Mouse (Mus musculus) intestine, embryonic 16.5 days (tissue): ENCODE results near the gene Cxcl5. TPM values are rescaled to one million over a fixed set of nuclear protein-coding genes. Genes with fewer than 3 reads are reported as not detected.

Source experiments
- ATAC-seq: fragments of 200-750 bp; cut with Nextera tagmentation; 2 replicates; pipeline ENCODE4 v1.8.0; 2017; ENCODE audit warnings: moderate TSS enrichment, moderate library complexity
- H3K27ac ChIP-seq: fragments of 300-500 bp; sonication (generic); 2 replicates; pipeline ENCODE4 v1.5.1; 2014; ENCODE audit warnings: mild to moderate bottlenecking, low read length
- H3K27me3 ChIP-seq: fragments of 300-500 bp; sonication (generic); replicated peaks from 2 replicates; pipeline ENCODE4 v1.6.1; 2014; ENCODE audit warnings: low read length, control low read depth, mixed read lengths; ENCODE audit not compliant: control insufficient read depth, insufficient read depth
- H3K36me3 ChIP-seq: fragments of 300-500 bp; sonication (generic); 2 replicates; pipeline ENCODE4 v1.6.1; 2014; ENCODE audit warnings: low read length, control low read depth; ENCODE audit not compliant: control insufficient read depth, insufficient read depth
- H3K4me1 ChIP-seq: fragments of 300-500 bp; sonication (generic); 2 replicates; pipeline ENCODE4 v1.6.1; 2014; ENCODE audit warnings: low read length, control low read depth, mixed read lengths; ENCODE audit not compliant: control insufficient read depth, insufficient read depth
- H3K4me2 ChIP-seq: fragments of 300-500 bp; sonication (generic); 2 replicates; pipeline ENCODE4 v1.6.1; 2014; ENCODE audit warnings: low read depth, low read length, control low read depth
- H3K4me3 ChIP-seq: fragments of 300-500 bp; sonication (generic); 2 replicates; pipeline ENCODE4 v1.5.1; 2014; ENCODE audit warnings: mild to moderate bottlenecking, low read length
- H3K9ac ChIP-seq: fragments of 300-500 bp; sonication (generic); 2 replicates; pipeline ENCODE4 v1.6.1; 2014; ENCODE audit warnings: low read depth, low read length
- H3K9me3 ChIP-seq: fragments of 300-500 bp; sonication (generic); 2 replicates; pipeline ENCODE4 v1.6.1; 2016; ENCODE audit warnings: low read length, control low read depth; ENCODE audit not compliant: control insufficient read depth
- WGBS: fragments of 180-500 bp; shearing (Covaris S2); extraction: QIAGEN DNeasy Blood & Tissue Kit; methylation state at CpG from one replicate; pipeline ENCODE4 v1.1.7; 2014; 5-methylcytosine and 5-hydroxymethylcytosine counted together
- polyA plus RNA-seq: library from polyadenylated mRNA; unstranded; fragments of >200 nt; fragmentation: Nextera tagmentation; extraction: Ambion mirVana; gene quantifications from 2 replicates; pipeline ENCODE4 v1.2.1, GENCODE M21; 2015

Gene Cxcl5
- polyA plus RNA-seq, 1 experiment from 2014 or later, result 0.44 TPM

DNA sequence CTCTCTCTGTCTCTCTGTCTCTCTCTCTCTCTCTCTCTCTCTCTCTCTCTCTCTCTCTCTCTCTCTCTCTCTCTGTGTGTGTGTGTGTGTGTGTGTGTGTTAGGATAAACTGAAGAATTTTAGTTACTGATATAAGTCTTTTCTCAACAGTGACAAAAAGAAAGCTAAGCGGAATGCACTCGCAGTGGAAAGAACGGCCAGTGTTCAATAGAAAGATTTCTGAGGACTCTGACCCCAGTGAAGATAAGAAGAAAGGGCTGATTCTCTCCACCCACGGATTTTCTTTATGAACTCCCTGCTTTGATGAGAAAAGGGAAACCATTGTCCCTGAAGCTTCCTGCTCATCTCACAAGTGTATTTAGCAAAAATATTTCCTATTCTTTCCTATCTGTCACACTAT is 1.1 kb downstream of the Cxcl5 start:
- peaks cover 9% of the 10 kb centered on the region for H3K4me1 ChIP-seq
- H3K27ac ChIP-seq, result no peak overlapping the region
- peak overlapping the region; percentile 69 for H3K4me2 ChIP-seq
- H3K27me3 ChIP-seq, result peaks cover 4% of the 10 kb centered on the region
- 31% methylated on average over 4 of the region's 4 CpGs for WGBS
- H3K9me3 ChIP-seq, result no peaks in the 10 kb centered on the region
- H3K36me3 ChIP-seq, result no peaks in the 10 kb centered on the region
- ATAC-seq, result peak; percentile 66
- no peak overlapping the region for H3K4me3 ChIP-seq
- no peak overlapping the region for H3K9ac ChIP-seq

DNA sequence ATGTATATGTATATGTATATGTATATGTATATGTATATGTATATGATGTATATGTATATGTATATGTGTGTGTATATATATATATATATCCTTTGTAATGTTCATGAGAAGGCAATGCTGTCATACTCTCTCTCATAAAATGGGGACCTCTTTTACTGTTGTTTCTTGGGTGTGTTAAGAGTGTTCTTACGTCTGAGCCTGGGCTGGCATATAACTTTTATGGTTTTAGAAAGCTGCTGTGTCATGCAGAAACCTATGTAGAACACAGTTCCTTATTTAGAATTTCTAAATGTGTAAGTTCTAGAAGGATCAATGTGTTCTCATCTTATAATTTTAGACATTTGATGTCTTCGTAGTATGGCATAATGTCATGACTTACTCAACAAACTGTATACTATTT is 1.7 kb downstream of the Cxcl5 start:
- no peak overlapping the region for H3K4me3 ChIP-seq
- H3K9me3 ChIP-seq, result no peaks in the 10 kb centered on the region
- whole genome bisulfite sequencing, result 74% methylated on average over 2 of the region's 2 CpGs
- H3K4me1 ChIP-seq, result peaks cover 9% of the 10 kb centered on the region
- H3K36me3 ChIP-seq, result no peaks in the 10 kb centered on the region
- no peak for ATAC-seq
- H3K27me3 ChIP-seq, result peaks cover 4% of the 10 kb centered on the region
- H3K27ac ChIP-seq, result no peak overlapping the region
- no peak overlapping the region for H3K9ac ChIP-seq
- no peak overlapping the region for H3K4me2 ChIP-seq

DNA sequence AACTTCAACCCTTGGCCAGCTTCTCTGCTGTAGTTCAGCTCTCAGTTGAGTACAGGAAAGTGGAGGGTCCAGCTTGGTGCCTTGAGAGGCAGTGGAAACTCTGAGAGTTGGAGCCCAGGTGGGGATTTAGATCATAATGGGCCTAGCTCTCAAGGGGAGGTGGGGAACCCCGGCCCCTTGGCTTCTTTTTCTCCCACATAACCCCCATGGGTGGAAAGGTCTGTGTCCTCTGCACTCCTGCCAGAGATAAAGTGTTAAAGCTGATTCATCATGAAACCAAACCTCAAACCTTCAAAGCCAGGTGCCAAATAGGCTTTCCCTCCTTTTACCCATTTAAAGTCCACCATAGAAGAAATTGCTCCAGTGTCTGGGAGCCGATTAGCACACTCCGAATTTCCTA is 2.7 kb downstream of the Cxcl5 start:
- H3K9ac ChIP-seq, result no peak overlapping the region
- H3K9me3 ChIP-seq, result no peaks in the 10 kb centered on the region
- H3K36me3 ChIP-seq, result no peaks in the 10 kb centered on the region
- H3K4me1 ChIP-seq, result peaks cover 9% of the 10 kb centered on the region
- peaks cover 4% of the 10 kb centered on the region for H3K27me3 ChIP-seq
- H3K4me3 ChIP-seq, result no peak overlapping the region
- WGBS, result 83% methylated on average over 3 of the region's 3 CpGs
- no peak for ATAC-seq
- no peak overlapping the region for H3K4me2 ChIP-seq
- H3K27ac ChIP-seq, result no peak overlapping the region

DNA sequence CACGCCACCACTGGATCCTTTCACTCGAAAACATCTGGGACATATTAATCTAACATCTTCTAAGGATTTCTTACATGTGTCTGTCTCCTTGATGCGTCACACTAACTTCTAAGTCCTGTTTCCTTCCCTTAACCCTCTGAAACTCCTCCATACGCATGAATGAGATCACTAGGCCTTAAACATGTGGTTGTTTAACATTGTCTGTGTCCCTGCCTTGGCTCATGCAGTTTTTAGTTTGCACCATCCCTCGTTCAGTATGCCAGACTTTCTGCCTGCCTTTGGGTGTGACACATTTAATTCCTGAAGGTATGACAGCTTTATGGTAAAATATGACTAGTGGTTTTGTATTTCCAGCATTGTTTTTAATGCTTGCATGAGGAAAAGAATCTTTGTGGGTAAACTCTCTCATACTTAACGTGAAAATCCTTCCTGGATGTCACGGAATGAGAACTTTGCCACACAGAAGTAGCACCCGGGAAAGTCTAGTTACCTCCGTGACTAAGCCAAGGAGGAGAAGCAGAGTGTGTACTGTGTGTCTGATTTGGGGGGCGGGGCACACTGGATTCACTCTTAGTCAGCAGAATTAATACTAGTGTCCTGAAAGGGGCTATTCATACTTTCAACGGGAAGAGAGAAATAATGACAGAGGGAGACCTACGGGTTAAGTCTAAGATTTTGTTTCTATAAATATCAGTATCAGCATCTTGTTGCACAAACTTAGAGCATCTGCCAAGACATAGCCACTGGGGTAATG is 4.9 kb downstream of the Cxcl5 start:
- H3K36me3 ChIP-seq, result no peaks in the 10 kb centered on the region
- H3K9me3 ChIP-seq, result no peaks in the 10 kb centered on the region
- WGBS, result 73% methylated on average over 12 of the region's 12 CpGs
- H3K9ac ChIP-seq, result no peak overlapping the region
- peaks cover 4% of the 10 kb centered on the region for H3K27me3 ChIP-seq
- H3K27ac ChIP-seq, result no peak overlapping the region
- H3K4me1 ChIP-seq, result peaks cover 6% of the 10 kb centered on the region
- no peak overlapping the region for H3K4me2 ChIP-seq
- H3K4me3 ChIP-seq, result no peak overlapping the region
- ATAC-seq, result no peak

DNA sequence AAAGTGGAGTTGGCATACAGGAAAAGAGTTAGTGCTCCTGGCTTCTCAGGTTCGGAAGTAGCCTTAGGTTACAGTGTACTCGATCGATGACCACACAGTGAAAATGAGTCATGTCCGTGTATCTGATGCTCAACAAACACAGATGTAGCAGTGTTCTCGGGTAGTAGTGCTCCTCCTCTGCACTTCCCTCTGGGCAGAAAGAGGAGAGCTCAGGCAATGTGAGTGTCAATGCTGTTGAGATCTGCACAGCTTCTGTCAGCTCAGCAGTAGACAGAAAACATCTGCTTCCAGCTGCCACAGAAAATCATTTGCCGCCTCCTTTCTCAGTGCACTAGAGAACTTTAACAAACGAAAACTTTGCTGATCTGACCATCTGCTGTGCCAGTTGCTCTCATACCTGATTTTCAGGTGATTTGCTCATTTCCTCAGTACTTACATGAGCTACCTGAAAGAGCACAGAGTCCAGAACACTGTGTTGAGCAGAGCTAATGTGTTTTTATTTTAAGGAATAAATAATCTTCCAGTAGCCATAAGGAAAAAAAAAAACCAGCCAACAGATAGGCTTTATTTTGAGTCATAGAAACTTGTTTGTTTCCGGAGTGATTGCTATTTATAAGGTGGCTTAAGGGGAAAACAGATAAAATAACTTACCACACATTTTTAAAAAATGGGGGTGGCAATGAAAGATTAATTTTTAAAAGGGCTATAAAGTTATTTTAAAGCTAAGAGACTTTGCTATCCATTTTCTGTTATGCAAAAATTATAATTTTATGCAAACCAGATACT is 6.9 kb downstream of the Cxcl5 start:
- Histone ChIP-seq H3K4me2 (no peak overlapping the region), H3K4me1 (no peaks in the 10 kb centered on the region), H3K4me3 (no peak overlapping the region), H3K27ac (no peak overlapping the region), H3K36me3 (no peaks in the 10 kb centered on the region), H3K9me3 (no peaks in the 10 kb centered on the region), H3K9ac (no peak overlapping the region), H3K27me3 (no peaks in the 10 kb centered on the region)
- WGBS, result 44% methylated on average over 8 of the region's 8 CpGs
- ATAC-seq, result no peak

DNA sequence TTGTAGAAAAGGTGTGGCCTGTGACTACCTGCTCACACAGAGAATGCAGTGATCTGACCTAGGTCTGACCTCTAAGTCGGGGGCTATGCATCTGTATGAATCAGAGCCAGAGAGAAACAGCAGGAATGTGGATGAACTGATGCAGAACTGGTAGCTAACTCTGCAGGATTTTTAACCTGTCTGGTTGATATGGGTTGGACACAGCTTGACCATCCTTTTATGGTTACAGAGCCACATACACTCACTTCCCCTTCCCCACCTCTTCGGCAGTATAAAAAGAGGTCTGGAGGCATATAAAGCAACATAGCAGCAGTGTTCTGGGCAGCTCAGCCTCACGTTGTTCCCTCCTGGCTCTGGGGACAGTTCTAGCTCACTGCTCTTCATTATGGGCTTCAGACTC is 9.1 kb downstream of the Cxcl5 start, which contains the start of gene Ppbp:
Gene Ppbp (plus strand): TSS at position 301 of the 400 bp plus-strand sequence.
- Histone ChIP-seq H3K36me3 (no peaks in the 10 kb centered on the region), H3K27me3 (no peaks in the 10 kb centered on the region)
- 61% methylated on average over 3 of the region's 3 CpGs for WGBS

DNA sequence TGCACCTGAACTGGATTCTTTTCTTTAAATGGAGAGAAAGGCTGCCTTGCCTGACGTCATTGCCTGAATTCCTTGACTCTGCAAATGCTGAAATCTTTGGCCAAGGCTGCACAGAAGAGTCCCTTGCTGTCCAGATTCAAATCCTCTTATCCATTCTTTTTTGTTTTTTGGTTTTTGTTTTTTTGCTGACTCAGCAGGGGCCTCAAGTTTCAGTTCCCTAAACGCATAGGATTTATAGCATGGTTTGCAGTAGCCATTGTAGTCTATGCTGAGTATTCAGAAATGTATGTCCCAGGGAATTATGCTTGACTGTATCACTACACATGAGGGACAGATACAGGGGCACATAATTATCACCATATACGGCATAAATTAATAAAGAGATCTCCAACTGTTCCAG is 12.2 kb downstream of the Cxcl5 start:
- Histone ChIP-seq H3K9ac (no peak overlapping the region), H3K4me1 (peaks cover 5% of the 10 kb centered on the region; the same call in 1 of the 2 replicates), H3K4me3 (no peak overlapping the region), H3K36me3 (no peaks in the 10 kb centered on the region), H3K9me3 (no peaks in the 10 kb centered on the region), H3K4me2 (no peak overlapping the region), H3K27ac (no peak overlapping the region), H3K27me3 (no peaks in the 10 kb centered on the region)
- no peak for ATAC-seq
- 70% methylated on average over 3 of the region's 3 CpGs for WGBS

More for the DNA sequence above, 9.1 kb downstream of the Cxcl5 start, which contains the start of gene Ppbp:
- Histone ChIP-seq H3K9ac (no peak within 1 kb of the TSS), H3K27ac (no peak within 1 kb of the TSS), H3K4me3 (no peak within 1 kb of the TSS), H3K9me3 (no peaks in the 10 kb centered on the region), H3K4me1 (peaks cover 5% of the 10 kb centered on the region; the same call in 1 of the 2 replicates), H3K4me2 (no peak within 1 kb of the TSS)
- ATAC-seq, result no peak

DNA sequence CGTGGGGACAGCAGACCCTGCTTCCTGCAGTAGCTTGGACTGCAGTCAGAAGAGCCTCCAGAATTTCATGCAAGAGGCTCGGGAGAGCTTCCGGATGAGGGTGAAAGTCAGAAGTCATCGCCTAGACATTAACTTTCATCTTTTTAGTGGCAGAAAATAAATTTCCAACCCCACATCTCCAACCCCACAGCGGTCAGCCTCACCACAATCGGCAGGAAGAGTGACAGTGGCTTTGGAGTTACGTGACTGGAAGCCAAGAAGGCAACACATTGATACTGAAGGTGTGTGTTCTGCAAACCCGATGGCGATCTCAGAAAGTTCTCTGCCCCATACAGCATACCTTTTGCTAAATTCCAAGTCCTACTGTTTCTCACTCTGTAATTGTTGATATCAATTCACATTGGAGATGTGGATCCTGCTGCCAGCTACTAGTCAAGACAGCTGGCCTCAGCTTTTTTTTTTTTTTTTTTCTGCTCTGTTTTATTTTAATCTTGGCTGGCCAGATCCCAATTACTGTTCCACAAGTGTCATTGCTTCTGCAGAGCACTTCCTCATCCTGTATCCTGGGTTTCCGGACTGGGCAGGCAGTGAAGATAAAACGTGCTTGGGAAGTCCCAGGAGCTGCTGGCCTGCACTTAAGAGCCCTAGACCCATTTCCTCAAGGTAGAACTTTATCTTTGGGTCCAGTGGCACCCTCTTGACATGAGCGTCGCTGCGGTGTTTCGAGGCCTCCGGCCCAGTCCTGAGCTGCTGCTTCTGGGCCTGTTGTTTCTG is 12.9 kb downstream of the Cxcl5 start, which contains the start of gene Pf4:
Gene Pf4 (plus strand): TSS at position 556 of the 774 bp plus-strand sequence.
- Histone ChIP-seq H3K4me1 (peaks cover 5% of the 10 kb centered on the region; the same call in 1 of the 2 replicates), H3K27ac (no peak within 1 kb of the TSS; the same call in 1 of the 2 replicates), H3K27me3 (no peaks in the 10 kb centered on the region), H3K9ac (no peak within 1 kb of the TSS), H3K4me3 (no peak within 1 kb of the TSS), H3K4me2 (no peak within 1 kb of the TSS), H3K9me3 (no peaks in the 10 kb centered on the region), H3K36me3 (no peaks in the 10 kb centered on the region)
- 72% methylated on average over 16 of the region's 16 CpGs for WGBS
- peak; percentile 64; the same call in 1 of the 2 replicates for ATAC-seq

DNA sequence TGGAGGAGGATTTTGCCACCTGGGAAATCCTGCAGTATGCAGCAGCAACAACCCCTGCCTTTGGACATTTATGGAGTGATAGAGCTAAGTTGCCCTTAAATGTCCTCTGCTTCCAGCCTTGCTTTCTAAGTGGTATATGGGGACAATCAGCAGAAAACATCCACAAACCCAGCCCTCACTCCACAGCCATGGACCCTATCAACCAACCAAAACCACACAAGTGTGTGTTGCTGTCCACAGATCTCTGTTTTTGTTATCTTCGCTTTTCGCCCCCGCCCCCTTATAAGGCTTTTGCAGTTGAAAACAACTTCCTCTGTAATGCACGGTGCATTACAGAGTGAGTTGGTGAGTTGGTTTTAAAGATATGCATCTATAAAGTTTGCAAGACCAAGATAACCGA is 16.4 kb downstream of the Cxcl5 start:
- WGBS, result 82% methylated on average over 5 of the region's 5 CpGs

More for the DNA sequence above, 16.4 kb downstream of the Cxcl5 start:
- Histone ChIP-seq H3K4me3 (no peak overlapping the region), H3K9me3 (no peaks in the 10 kb centered on the region), H3K27me3 (no peaks in the 10 kb centered on the region), H3K27ac (no peak overlapping the region), H3K4me1 (peaks cover 5% of the 10 kb centered on the region; the same call in 1 of the 2 replicates), H3K4me2 (no peak overlapping the region), H3K36me3 (no peaks in the 10 kb centered on the region), H3K9ac (no peak overlapping the region)
- no peak for ATAC-seq
